Mouse (Mus musculus): ENCODE measurements around the gene Bmpr1b.

- TF ChIP-seq CTCF (IDR thresholded peaks at IDR 0.05; ENCODE audit: insufficient read depth, low read length) (no peak), POLR2A (IDR thresholded peaks at IDR 0.05; ENCODE audit: borderline replicate concordance, extremely low read depth, low read depth, low read length) (no peak)
Observed at GRCm38 (mm10) chr3:141895096-141895495, 274.1 kb downstream of the Bmpr1b start.

All from lung, adult 2 months (tissue).